Mouse (Mus musculus): ENCODE data around the gene Shroom1. TPM values are rescaled to one million over a fixed set of nuclear protein-coding genes. Genes with fewer than 3 reads are reported as not detected.

Gene Shroom1
- polyA plus RNA-seq, 1 experiment: not detected

- TF ChIP-seq CTCF (IDR thresholded peaks at IDR 0.05; ENCODE audit: low read depth, low read length): no peak
- Histone ChIP-seq H3K4me3 (ENCODE audit: insufficient read depth, low read length) (no peak overlapping the region), H3K27ac (ENCODE audit: insufficient read depth, low read depth, low read length) (no peak overlapping the region), H3K4me1 (ENCODE audit: control insufficient read depth, insufficient read depth, low read length) (peaks cover 5% of the 10 kb centered on the region; the same call in 1 of the 2 replicates)
Measured at GRCm38 (mm10) chr11:53458996-53459395, 2.0 kb downstream of the Shroom1 start.

GRCm38 (mm10) chr11:53460192-53460591 is 3.2 kb downstream of the Shroom1 start:
- Histone ChIP-seq H3K27ac (ENCODE audit: insufficient read depth, low read depth, low read length) (no peak overlapping the region), H3K4me3 (ENCODE audit: insufficient read depth, low read length) (no peak overlapping the region), H3K4me1 (ENCODE audit: control insufficient read depth, insufficient read depth, low read length) (peaks cover 5% of the 10 kb centered on the region; the same call in 1 of the 2 replicates)
- TF ChIP-seq CTCF (IDR thresholded peaks at IDR 0.05; ENCODE audit: low read depth, low read length) (no peak), POLR2A (IDR thresholded peaks at IDR 0.05; ENCODE audit: borderline replicate concordance, low read depth, low read length) (no peak)

GRCm38 (mm10) chr11:53461727-53462126 is 4.7 kb downstream of the Shroom1 start:
- H3K4me3 ChIP-seq (ENCODE audit: insufficient read depth, low read length): no peak overlapping the region
- no peak overlapping the region for H3K27ac ChIP-seq (ENCODE audit: insufficient read depth, low read depth, low read length)
- no peak for TF ChIP-seq POLR2A (IDR thresholded peaks at IDR 0.05; ENCODE audit: borderline replicate concordance, low read depth, low read length)
- TF ChIP-seq CTCF (IDR thresholded peaks at IDR 0.05; ENCODE audit: low read depth, low read length): no peak
- 0 out of 2 replicates have a peak, but pooled peaks cover 3% of the 10 kb centered on the region for H3K4me1 ChIP-seq (ENCODE audit: control insufficient read depth, insufficient read depth, low read length)

GRCm38 (mm10) chr11:53463551-53464424 is 6.8 kb downstream of the Shroom1 start:
- TF ChIP-seq CTCF (IDR thresholded peaks at IDR 0.05; ENCODE audit: low read depth, low read length): no peak
- TF ChIP-seq POLR2A (IDR thresholded peaks at IDR 0.05; ENCODE audit: borderline replicate concordance, low read depth, low read length): no peak
- H3K4me1 ChIP-seq (ENCODE audit: control insufficient read depth, insufficient read depth, low read length): no peaks in the 10 kb centered on the region
- H3K4me3 ChIP-seq (ENCODE audit: insufficient read depth, low read length): peak overlapping the region; percentile 51
- H3K27ac ChIP-seq (ENCODE audit: insufficient read depth, low read depth, low read length): no peak overlapping the region

GRCm38 (mm10) chr11:53466231-53466971 is 9.4 kb downstream of the Shroom1 start:
- Histone ChIP-seq H3K4me3 (ENCODE audit: insufficient read depth, low read length) (no peak overlapping the region), H3K4me1 (ENCODE audit: control insufficient read depth, insufficient read depth, low read length) (no peaks in the 10 kb centered on the region), H3K27ac (ENCODE audit: insufficient read depth, low read depth, low read length) (no peak overlapping the region)
- TF ChIP-seq POLR2A (IDR thresholded peaks at IDR 0.05; ENCODE audit: borderline replicate concordance, low read depth, low read length) (no peak), CTCF (IDR thresholded peaks at IDR 0.05; ENCODE audit: low read depth, low read length) (peak; percentile 73)

- no peak overlapping the region; the same call in 1 of the 2 replicates for H3K4me3 ChIP-seq (ENCODE audit: insufficient read depth, low read length)
- H3K27ac ChIP-seq (ENCODE audit: insufficient read depth, low read depth, low read length): no peak overlapping the region
- H3K4me1 ChIP-seq (ENCODE audit: control insufficient read depth, insufficient read depth, low read length): no peaks in the 10 kb centered on the region
- TF ChIP-seq POLR2A (IDR thresholded peaks at IDR 0.05; ENCODE audit: borderline replicate concordance, low read depth, low read length) (no peak), CTCF (IDR thresholded peaks at IDR 0.05; ENCODE audit: low read depth, low read length) (no peak)
Measured at GRCm38 (mm10) chr11:53469294-53469967, 12.4 kb downstream of the Shroom1 start.

GRCm38 (mm10) chr11:53469968-53470695 is 13.1 kb downstream of the Shroom1 start, which contains the start of gene Gm9837:
TSS of gene Gm9837 (minus strand) at chr11:53470479.
- H3K4me1 ChIP-seq (ENCODE audit: control insufficient read depth, insufficient read depth, low read length): no peaks in the 10 kb centered on the region
- no peak for TF ChIP-seq POLR2A (IDR thresholded peaks at IDR 0.05; ENCODE audit: borderline replicate concordance, low read depth, low read length)
- peak; percentile 99 for TF ChIP-seq CTCF (IDR thresholded peaks at IDR 0.05; ENCODE audit: low read depth, low read length)
- no peak within 1 kb of the TSS for H3K27ac ChIP-seq (ENCODE audit: insufficient read depth, low read depth, low read length)
- H3K4me3 ChIP-seq (ENCODE audit: insufficient read depth, low read length): no peak within 1 kb of the TSS; the same call in 1 of the 2 replicates

- no peaks in the 10 kb centered on the region for H3K4me1 ChIP-seq (ENCODE audit: control insufficient read depth, insufficient read depth, low read length)
- no peak overlapping the region for H3K4me3 ChIP-seq (ENCODE audit: insufficient read depth, low read length)
- TF ChIP-seq POLR2A (IDR thresholded peaks at IDR 0.05; ENCODE audit: borderline replicate concordance, low read depth, low read length): no peak
- TF ChIP-seq CTCF (IDR thresholded peaks at IDR 0.05; ENCODE audit: low read depth, low read length): no peak
- H3K27ac ChIP-seq (ENCODE audit: insufficient read depth, low read depth, low read length): no peak overlapping the region
Measured at GRCm38 (mm10) chr11:53472709-53473108, 15.7 kb downstream of the Shroom1 start.

GRCm38 (mm10) chr11:53475620-53476019 is 18.6 kb downstream of the Shroom1 start:
- Histone ChIP-seq H3K27ac (ENCODE audit: insufficient read depth, low read depth, low read length) (no peak overlapping the region), H3K4me3 (ENCODE audit: insufficient read depth, low read length) (no peak overlapping the region), H3K4me1 (ENCODE audit: control insufficient read depth, insufficient read depth, low read length) (no peaks in the 10 kb centered on the region)
- TF ChIP-seq POLR2A (IDR thresholded peaks at IDR 0.05; ENCODE audit: borderline replicate concordance, low read depth, low read length) (no peak), CTCF (IDR thresholded peaks at IDR 0.05; ENCODE audit: low read depth, low read length) (no peak)
